Mouse (Mus musculus) frontal cortex, postnatal 25 days (tissue): Measurements from ENCODE around the gene Ntn1.
A peak's percentile ranks its signal among the peaks of the same experiment; 100 is the strongest.

Experiments
- DNase-seq, 2 experiments: peaks; one replicate each; pipeline ENCODE4 v3.0.0; 2022; ENCODE audit warnings: low spot score in 2 of 2

Ntn1 gene

GRCm38 (mm10) chr11:68400727-68401219 is at the start of gene Ntn1:
Gene Ntn1, minus strand, starts transcription at chr11:68400823.
- DNase-seq: no peak

GRCm38 (mm10) chr11:68448356-68448755 is 47.7 kb upstream of the Ntn1 start:
- no peak for DNase-seq

DNA sequence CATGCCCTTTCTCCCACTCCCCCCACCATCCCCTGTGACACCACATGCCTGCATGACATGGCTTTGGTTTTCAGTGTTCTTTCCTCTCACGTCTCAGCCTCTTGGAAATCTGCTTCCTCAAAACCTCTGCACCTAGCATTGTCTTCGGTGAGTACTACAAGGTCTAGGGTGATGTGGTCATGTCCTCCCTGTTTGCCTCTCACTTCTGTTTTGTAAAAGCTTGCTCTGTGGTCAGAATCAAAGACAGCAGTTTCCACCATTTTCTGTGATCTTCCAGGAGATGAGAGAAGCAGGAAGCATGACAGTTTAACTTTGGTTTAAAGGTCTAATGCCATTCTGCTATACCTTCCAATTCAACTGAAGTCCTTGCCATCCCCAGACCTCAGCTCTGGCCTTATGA is 46.6 kb upstream of the Ntn1 start:
- no peak for DNase-seq

DNA sequence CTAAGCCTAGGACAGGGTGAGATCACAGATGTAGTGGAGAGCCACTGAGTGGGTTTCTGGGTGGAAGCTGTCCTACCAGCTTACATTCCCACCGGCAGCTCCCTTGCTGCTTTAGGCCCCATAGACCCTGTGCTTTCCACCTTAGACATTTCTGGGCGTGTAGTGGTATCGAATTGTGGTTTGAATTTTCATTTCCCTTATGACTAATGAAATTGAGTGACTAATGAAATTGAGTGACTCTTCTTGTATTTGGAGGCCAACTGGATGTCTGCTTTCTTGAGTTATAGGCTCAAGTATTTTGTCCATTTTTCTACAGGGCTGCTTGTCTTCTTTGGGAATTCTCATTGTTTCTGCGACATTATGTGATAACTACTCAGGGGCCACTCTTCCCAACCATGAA is 45.9 kb upstream of the Ntn1 start:
- DNase-seq: no peak

- DNase-seq: no peak
Measured at GRCm38 (mm10) chr11:68445901-68446300, 45.3 kb upstream of the Ntn1 start.

DNA sequence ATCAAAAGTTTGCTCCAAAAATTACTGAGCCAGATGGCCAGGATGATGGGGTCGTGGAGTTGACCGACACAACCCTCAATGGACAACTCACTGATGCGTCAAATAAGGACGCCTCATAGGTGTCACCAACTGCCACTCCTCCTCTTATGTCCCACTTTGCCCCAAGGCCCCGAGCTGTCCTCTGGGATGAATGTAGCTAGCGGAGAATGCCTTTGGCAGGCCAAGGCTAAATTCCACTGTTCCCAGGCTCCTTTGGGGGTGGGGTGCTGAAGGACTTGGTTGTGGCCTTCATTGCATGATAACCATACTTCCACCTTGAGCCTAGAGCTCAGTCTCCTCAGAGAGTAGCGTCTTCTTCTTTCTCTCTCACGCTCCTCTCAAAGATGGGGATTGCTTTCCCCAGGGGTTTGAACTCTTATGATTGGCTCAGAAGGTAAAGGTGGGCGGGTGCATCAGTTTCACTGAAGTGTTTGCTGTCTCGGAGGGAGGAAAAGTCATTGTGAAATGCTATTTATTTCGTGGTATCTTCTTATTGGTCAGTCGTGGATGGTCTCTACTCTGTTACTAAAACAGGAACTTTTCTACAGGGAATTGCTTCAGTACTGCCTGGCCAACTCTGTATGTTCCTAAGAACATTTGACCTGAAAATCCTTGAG is 42.5 kb upstream of the Ntn1 start:
- no peak for DNase-seq

- DNase-seq: no peak
Measured at GRCm38 (mm10) chr11:68442346-68442745, 41.7 kb upstream of the Ntn1 start.

DNA sequence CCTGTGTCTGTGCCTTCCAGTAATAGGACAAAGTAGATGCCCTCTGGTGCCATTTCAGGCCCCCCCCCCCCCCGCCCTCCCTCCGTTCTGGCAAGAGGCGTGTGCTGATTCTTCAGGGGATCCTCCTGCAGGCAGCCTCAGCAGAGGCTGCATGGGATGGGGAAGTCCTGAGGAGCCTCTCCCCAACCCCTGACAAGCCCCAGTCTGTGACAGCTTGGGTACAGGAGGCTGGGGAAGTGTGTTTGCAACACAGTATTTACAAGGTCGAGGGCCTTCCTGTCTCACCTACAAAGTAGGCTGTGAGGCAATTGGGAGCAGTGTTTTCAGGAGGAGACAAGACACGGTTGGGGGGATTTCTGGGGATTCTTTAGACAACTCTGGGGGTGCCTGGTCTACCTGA is 40.3 kb upstream of the Ntn1 start:
- no peak for DNase-seq

GRCm38 (mm10) chr11:68440100-68440499 is 39.5 kb upstream of the Ntn1 start:
- DNase-seq: no peak

DNA sequence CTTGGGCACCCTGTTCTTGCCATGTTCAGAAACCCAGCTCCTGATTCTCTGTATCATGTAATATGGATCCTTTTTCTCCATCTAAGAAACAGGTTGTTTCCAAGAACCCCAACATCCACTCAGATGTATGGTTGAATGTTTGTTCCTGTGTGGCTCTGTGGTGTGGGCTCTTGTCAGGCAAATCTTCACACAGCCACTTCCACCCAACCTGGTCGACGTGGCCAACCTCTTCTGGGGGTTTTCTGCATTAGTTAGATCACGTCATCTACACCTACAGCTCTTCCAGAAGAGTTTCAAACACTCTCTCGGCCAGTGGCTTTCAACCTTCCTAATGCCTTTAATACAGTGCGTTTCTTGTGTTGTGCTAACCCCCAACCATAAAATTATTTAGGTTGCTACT is 35.8 kb upstream of the Ntn1 start:
- no peak for DNase-seq

DNA sequence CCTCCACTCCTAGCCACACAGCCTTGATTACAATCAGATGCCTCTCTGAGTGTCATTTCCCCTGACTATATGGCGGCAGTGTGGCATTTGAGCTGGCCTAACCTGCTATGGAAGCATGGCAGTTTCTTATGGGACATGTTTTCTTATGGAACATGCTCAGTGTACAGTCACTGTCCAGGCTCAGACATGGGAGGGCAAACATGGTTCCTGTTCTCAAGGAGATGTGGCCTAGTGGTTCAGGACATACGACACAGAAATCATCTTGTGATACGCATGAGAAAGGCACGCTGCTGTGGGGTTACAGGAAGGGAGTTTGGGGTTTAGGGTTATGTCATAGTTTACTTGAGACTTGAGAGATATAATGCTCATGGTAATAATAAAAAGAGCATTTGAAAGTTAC is 35.0 kb upstream of the Ntn1 start:
- DNase-seq: no peak

DNA sequence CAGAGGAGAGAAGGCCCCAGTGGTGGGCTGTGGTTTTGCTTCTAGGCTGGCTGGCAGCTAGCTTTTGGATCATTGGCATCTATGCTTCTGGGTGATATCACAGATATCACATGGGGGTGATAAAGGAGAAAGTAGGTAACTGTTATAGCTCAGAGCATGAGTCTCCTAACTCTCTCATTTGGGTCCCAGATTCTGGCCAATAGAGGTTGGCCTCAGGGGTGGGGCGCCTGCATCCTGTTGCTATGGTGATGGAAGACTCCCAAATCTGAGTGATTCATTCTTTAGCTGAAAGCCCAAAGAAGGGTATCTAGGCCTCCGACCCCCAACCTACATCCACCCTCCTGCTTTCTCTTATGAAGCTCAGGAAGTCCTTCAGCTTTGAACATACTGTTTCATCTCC is 34.1 kb upstream of the Ntn1 start:
- DNase-seq: no peak

- DNase-seq: no peak
Measured at GRCm38 (mm10) chr11:68433534-68433933, 32.9 kb upstream of the Ntn1 start.

DNA sequence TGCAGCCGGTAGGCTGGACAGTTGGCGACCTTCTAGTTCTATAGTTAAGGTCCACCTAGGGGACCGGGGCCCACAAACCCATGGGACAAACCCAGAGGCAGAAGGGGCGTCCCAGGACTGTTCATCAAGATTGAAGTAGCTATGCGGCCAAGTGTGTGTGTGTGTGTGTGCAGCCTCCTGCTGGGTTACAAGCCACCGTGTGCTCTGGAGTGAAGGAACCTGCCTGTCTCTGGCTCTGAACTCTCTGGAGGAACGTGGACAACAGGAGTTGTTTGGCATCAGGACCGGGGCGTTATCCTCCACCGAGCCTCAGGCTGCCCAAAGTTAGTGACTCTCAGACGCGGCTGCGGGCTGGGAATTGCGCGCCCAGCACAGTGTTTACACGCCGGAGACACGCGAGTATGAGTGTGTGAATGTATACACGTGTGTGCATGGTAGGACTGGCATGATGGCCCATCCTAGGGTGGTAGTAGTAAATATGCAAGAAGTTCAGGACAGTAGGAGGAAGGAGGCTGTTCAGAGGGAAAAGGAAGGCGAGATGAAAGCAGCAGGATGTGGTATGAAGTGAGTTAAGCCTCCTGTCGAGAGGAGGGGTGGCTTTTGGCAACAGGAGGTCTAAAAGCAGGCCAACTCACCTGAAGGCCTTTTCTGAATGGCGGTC is 31.9 kb upstream of the Ntn1 start:
- no peak for DNase-seq

DNA sequence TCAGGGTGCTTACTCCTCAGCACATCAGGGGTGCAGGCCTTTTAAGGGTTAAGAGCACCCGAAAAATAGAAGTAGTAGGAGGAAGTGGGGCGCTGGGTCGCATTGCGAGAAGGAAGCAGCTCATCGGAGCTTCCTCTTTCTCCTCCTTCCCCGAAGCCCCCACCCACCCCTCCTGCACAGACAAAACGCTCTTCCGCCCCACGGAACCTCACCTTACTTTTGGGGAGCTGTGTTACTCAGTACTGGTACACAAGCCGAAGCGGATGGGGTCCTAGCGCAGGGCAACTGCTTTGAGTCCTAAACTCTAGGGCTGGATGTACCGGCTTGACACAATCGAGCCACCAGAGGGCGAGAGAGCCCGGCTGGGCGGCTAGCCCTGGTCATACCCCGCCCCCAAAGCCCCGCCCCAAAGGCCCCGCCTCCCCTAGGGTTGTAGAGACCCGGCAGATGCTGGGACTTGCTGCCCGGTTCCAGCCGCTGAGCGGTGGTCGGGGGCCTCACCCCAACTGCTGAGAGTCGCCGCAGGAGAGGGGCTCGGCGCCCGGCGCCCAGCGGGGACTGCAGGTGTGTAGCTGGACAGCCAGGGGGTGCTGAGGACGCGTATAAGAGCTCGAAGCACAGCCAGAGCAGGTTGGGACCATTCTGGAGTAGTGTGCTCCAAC is 31.2 kb upstream of the Ntn1 start, which contains the start of gene Pik3r5:
Pik3r5 (plus strand) TSS at position 423 of the 662 bp plus-strand sequence.
- DNase-seq: peak; percentile 28 to 49

- DNase-seq: no peak
Measured at GRCm38 (mm10) chr11:68430662-68431061, 30.0 kb upstream of the Ntn1 start.

DNA sequence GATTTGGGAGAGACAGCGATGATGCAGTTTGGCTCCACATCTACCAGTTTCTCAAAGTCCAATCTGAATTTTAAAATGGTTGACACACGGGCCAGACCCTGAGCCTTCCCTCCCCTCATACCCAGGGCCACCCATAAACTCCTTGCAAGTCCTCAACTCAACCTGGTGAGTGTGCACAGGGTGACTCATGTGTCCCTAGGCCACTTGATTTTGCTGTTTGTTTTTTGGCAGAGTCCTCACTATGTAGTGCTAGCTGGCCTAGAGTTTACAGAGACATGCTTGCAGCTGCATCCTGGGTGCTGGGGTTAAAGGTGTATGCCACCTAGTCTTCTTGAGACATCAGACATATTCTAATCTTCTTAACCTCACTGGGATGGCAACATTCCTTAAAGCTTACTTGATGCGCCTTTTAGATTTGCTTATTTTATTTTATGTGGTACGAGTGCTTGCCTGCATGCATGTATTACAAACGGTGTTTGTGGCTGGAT is 26.5 kb upstream of the Ntn1 start:
- no peak for DNase-seq

DNA sequence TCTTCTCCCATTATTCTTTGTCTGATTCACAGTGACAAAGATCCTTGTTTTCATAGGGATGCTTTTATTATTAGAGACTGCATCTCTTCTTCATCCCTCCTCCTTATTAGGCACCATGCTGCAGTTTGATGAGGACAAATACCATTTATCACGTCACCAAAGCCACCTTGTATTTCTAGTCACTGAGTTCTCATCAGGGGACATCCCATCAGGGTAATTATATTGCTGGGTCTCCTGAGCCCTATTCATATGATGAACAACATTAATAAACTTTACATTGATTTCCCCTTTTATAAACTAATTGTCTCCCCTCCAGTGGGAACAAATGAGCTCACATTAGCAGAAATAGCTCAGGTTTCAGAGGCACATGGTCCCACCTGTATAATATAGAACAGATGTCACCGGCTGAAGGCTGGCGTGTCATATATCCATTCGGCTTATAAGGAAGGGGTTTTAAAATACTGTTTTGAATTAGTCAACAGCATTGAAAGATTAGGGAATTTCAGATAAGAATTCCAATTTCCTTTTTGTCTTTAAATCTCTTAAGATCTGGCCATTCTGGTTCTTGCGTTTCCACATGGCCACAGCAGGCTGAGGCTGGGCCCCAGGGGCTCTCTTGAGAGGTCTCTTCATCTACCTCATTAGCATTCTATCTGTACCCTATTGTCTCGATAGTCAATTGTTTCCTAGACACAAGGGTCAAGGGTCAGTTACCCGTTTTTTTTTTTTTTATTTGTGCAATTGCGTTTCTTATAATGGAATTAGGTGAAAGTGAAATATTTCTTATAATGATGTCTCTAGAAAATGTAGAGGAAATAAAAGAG is 25.1 kb upstream of the Ntn1 start:
- DNase-seq: no peak

DNA sequence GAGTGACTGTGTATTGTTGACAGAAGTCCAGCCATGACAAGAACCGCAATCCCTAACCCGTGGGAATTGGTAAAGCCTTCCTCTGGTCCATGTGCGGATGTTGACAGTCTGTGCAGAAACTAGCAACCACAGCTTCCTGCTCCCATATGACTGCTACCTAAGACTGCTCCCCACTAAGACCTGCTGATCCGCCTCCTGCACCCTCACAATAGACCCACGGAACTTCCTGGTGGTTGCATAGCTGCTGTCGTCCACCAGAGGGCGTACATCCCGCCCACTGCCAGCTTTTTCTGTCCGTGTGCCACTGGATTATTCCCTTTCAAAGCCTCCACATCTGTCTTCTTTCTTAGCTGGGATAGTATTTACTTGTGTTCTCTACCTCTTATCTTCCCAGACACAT is 17.2 kb upstream of the Ntn1 start:
- DNase-seq: no peak

GRCm38 (mm10) chr11:68417001-68417400 is 16.4 kb upstream of the Ntn1 start:
- DNase-seq: no peak

DNA sequence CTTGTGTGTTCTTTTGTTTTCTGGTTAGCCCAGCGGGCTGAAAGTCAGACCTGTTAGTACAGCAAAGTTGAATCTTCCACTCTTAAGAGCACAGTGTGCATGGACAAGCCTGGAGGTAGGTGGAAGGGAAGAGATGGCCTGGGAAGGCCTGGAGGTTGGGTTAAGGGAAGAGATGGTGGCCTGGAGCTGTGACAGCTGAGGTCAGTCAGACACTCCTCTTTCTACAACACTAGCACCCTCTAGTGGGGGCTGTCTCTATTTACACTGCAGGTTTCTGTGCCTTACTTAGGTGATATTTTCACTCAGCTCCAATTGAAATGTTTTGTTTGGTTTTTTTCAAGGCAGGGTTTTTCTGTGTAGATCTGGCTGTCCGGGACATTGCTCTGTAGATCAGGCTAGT is 7.5 kb upstream of the Ntn1 start:
- DNase-seq: peak in 1 of 2 experiments; percentile 64
